In genomic region chr7:59891363-59891762, GRCm38 (mm10) we compare ENCODE assay signal across 8 mouse cellular contexts.
DNase-seq lines count a peak whose midpoint lies in the region.

No protein-coding gene starts in this region.

- DNase-seq in adrenal gland, adult (ENCODE audit: inconsistent age in 2 of 2, low spot score in 1 of 2): peak; percentile 3 to 26
- peak; percentile 25 for DNase-seq in cerebellum, adult 8-10 months
- peak; percentile 32 to 50 for DNase-seq in frontal cortex, postnatal 14 days (ENCODE audit: low spot score in 2 of 2)
- peak; percentile 92 for DNase-seq in heart, adult 11 months
- DNase-seq in kidney, adult 11 months: peak; percentile 11
- DNase-seq in layer of hippocampus, adult 9-10 months (ENCODE audit: low spot score): peak; percentile 1
- peak; percentile 26 for DNase-seq in left cerebral cortex, adult 11 months (ENCODE audit: low spot score)
- DNase-seq in natural killer cell, adult 2 months (ENCODE audit: low spot score in 2 of 2): peak; percentile 0 to 2

Comparison
In these comparisons a context has a peak if more than half of its experiments do, and no peak if none do; other contexts are left out.
1. Peak in every context shown above with its lines: DNase-seq.
2. DNase-seq: peak in every context shown above with its lines; median percentile 92 in heart, adult 11 months; 41 in frontal cortex, postnatal 14 days; 26 in left cerebral cortex, adult 11 months; 25 in cerebellum, adult 8-10 months; 14 in adrenal gland, adult; 11 in kidney, adult 11 months; 1 in layer of hippocampus, adult 9-10 months; 1 in natural killer cell, adult 2 months.